Mouse (Mus musculus): ENCODE data around the gene Aebp2.
A peak's percentile ranks its signal among the peaks of the same experiment; 100 is the strongest.

The Aebp2 gene

DNA sequence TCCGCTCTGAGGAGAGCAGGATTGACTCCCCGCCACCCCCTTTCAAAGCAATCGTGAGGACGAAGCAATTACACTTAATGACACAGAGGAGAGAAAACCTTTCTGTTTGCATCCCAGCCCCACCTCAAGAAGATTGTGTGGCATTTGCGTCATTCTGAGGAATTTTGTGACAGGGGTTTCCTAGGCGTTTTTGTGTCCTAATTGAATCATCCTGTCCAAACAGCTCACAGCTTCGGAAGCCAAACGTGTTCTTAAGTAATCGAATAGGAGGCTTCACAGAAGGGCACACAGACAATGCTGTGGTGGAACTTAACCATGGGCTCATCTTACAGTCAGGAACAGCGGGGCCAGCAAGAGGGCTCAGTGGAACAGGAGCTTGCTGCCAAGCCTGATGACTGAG is 15.9 kb upstream of the Aebp2 start:
- DNase-seq (ENCODE audit: low spot score), result no peak

DNA sequence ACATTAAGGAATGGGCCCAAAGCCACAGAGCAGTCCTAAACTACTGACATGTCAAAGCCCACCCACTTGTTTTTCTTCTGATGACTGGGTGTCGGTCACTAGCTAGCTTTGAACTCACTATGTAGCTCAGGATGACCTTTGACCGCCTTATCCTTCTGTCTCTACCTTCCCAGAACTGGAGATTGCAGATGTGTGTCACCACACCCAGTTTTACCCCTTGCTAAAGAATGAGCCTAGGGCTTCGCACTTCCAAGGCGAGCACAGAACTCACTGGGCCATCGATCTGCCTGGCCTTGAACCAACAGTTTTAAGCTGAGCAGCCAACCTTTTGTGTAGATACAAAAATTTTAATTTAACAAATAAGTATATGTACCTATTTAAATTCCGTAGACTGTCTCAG is 13.8 kb upstream of the Aebp2 start:
- DNase-seq (ENCODE audit: low spot score), result no peak

DNA sequence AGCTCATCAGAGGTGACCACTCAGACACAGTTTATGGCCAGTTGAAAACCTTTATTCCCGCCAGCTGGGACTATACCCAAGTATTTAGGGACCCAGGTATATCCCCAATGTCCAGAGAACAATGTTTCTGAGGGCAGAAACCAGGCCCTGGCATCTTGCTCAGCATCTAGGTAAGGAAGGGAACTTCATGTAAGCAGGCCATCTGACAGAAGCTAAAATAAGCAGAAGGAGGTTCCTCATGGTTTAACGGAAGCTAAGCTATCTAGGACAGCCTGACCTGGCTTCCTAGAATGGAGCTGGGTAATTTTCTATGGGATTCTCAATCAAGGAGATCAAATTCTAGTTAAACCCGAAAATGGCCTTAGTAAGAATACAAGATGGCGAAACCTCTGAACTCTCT is 12.9 kb upstream of the Aebp2 start:
- DNase-seq (ENCODE audit: low spot score), result no peak

DNA sequence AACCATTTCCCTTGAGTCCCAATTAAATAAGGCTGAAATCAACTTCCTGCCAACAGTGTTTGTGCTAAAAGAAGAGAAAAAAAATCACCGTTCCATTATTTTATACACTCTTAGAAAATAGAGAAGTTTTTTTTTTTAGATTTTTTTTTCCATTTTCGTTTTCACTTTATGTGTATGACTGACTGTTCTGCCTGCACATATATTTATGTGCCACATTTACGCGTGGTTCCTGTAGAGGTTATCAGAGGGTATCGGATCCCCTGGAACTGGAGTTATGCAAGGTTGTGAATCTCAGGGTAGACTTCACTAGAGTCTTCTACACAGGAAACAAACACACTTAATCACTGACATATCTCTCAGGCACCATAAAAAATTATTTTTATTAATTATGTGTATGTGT is 12.3 kb upstream of the Aebp2 start:
- no peak for DNase-seq (ENCODE audit: low spot score)

DNA sequence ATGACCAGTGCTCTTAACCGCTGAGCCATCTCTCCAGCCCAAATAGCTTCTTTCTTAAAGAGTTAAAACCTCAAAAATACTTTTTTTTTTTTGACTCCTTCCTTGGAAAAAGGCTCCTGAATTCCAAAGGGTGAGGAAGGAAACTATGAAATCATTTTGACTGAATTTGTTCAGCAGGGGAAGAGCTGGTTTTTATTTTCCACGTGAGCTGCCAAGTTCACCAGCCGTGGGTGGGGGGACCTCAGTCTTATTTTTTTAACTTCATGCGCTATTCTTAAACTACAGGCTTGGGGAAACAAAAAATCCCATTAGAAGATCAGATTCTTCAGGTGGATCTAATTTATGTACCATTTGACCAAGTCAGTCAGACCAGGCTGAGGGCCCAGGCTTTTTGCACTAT is 11.2 kb upstream of the Aebp2 start:
- no peak for DNase-seq (ENCODE audit: low spot score)

DNA sequence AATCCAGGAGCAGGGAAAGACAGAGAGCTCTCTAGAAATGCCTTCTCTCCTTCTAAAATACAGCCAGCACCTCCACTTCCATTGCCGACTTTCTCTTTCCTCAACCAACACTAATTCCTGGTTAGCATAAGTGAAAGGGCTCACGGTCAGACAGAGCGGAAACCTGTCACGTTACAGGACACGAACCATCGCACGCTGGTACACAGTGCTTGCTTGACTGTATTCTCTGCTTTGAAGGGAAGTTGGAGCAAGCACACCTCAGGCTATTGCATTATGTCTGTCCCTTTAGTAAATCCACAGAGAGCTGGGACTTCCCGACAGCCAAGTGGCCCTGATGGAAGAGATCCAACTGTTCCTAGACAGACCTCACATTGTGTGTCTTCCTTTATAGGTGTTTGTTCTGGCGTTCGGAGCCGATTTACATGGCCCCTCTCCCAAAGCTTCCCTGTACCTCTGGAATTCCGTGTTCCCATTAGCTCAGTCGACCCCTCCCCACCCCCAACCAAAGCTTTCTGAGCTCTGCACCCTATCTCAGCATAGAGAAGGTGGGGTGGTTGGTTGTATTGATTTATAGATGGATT is 10.5 kb upstream of the Aebp2 start:
- no peak for DNase-seq (ENCODE audit: low spot score)

DNA sequence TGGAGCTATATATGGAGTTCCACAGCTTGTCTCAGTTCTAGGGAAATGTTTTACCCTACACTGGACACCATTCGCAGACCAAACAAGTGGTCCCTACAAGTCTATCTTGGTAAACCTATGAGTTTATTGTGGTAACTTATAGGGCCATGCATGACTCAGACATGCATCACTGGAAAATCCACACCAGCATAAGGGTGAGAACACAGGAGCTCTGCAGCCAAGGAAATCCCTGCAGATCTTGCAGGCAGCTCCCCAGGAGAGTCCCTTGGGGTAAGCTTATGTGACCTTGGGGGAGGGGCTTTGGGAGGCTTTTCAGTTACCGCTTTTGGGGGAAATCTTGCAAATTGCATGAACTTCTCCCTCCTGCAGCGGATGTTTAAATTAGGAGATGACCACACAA is 8.6 kb upstream of the Aebp2 start:
- no peak for DNase-seq (ENCODE audit: low spot score)

DNA sequence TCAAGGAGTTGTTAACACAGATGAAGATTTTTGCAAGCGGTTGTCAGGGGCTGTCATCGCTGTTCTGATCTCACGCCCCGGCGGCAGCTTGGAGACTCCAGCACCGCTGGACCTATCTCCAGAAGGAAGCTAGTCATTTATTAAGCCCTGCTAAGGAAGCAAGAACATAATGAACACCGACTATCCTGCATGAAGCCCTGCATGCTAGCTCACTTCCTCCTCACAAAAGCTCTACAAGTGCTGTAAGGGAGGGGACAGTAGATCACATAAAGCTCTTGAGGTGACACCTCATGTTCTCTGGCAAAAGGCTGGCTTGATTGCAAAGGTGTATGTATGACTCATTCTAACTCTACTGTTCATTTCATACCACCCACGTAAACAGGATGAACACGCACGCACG is 7.8 kb upstream of the Aebp2 start:
- DNase-seq (ENCODE audit: low spot score), result no peak

DNA sequence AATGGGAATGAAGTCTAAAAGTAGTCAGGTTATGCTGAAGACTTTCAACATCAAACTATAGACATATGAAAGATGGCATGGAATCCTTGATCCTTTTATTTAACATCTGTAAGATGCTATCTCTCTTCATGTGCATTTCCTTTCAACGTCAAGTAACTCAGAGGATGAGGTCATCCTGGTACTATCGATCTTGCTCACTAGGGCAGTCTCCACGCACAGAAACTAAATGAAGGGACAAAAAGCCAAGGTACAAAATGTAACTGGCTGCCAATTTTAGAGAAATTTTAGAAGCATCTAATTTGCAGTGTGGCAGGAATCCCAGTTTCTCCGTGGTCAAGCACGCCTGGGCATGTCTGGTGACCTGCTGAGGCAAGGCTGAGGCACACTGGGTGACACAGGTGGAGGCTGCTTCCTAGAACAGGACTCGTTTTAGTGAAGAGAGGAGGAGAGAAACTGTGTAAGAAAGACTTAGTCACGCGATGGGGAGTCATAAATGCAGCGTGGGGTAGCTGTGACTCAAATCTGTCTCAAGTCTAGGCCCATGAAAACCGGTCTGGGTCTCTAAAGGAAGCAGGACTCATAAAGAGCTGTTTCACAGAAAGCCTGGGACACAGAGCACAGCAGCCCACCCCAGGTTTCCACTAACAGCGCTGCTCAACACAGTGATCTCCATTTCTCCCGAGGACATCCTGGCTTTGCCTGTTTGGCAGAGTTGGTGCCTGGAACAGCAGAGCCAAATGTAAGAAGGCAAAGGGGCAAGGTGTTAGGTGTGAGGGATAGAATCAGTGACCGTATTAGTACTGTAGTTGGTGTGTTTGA is 1.7 kb upstream of the Aebp2 start:
- no peak for DNase-seq (ENCODE audit: low spot score)

DNA sequence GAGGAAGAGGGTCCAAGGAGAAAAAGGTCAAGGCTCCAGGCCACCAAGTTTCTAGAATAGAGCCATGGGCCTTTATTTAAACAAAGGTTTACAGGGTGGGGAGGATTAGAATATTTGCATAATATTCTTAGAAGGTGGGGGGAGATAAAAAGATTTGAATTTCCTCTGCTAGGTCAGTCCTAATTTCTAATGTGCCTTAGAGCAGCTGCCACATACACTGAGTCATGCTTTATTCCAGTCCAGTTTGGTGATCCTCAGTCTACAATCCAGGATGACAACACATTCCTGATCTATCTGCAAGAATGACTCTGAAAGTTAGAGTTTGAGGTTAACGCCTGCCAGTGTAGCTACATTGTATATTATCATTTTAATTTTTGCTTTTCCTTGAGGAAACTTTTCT is 841 bp upstream of the Aebp2 start:
- DNase-seq (ENCODE audit: low spot score), result no peak

DNA sequence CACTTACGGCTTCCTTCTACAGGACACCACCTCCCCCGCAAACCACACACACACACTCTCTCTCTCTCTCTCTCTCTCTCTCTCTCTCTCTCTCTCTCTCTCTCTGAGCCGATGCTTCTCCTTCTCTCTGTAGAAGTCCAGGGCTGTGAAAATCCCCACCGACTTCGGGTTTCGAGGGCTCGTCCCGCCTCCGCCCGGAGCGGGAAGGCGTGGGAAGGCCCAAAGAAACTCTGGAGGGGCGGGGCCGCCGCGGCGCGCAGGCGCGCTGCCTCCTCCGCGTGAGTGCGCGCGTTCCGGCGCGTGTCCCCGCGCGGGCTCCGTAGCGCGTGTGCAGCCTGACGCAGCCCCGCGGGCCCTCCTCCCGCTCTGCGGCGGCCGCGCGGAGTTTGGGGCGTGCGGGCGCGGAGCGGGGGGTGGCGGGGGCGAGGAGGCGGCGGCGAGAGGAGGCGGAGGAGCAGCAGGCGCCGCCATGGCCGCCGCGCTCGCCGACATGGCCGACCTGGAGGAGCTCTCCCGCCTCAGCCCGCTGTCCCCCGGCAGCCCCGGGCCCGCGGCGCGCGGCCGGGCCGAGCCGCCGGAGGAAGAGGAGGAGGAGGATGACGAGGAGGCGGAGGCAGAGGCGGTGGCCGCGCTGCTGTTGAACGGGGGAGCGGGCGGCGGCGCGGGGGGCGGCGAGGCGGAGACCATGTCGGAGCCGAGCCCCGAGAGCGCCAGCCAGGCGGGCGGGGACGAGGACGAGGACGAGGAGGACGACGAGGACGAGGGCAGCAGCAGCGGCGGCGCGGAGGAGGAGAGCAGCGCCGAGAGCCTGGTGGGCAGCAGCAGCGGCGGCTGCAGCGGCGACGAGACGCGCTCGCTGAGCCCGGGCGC is 998 bp downstream of the Aebp2 start:
- peak; percentile 88 for DNase-seq (ENCODE audit: low spot score)

DNA sequence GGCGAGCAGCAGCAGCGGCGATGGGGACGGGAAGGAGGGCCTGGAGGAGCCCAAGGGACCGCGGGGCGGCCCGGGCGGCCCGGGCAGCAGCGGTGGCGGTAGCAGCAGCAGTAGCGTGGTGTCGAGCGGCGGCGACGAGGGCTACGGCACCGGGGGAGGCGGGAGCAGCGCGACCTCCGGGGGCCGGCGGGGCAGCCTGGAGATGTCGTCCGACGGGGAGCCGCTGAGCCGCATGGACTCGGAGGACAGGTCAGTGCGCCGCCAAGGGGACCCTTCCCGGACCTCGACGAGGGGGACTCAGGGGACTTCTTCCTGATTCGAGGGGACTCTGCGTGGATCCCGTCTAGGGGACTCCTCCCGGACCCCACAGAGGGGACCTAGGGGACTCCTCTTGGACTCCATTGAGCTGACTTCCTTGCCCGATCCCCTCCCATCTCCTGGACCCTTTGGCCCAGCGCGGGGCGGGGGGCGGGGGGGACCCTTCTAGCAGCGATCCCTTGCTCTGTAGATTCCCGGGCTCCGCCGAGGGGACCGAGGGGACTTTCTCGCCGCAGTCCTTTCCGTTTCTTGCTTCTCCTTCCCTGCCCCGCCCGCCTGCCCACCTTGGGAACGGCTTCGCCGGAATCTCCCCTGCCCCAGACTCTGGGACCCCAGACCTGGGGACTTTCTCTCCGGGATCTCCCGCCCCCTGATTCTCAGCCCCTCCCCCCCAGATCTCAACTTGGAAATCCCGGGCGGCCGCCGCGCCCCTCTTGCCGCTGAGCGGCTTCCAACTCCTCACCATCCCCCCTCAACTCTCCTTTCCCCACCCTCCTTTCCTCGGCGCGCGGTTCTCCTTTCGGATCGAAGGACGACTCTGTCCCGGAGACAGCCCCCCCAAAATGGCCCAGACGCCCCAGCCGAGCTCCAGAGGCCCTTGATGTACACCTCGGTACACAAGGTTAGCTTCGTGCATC is 1.9 kb downstream of the Aebp2 start:
- no peak for DNase-seq (ENCODE audit: low spot score)

DNA sequence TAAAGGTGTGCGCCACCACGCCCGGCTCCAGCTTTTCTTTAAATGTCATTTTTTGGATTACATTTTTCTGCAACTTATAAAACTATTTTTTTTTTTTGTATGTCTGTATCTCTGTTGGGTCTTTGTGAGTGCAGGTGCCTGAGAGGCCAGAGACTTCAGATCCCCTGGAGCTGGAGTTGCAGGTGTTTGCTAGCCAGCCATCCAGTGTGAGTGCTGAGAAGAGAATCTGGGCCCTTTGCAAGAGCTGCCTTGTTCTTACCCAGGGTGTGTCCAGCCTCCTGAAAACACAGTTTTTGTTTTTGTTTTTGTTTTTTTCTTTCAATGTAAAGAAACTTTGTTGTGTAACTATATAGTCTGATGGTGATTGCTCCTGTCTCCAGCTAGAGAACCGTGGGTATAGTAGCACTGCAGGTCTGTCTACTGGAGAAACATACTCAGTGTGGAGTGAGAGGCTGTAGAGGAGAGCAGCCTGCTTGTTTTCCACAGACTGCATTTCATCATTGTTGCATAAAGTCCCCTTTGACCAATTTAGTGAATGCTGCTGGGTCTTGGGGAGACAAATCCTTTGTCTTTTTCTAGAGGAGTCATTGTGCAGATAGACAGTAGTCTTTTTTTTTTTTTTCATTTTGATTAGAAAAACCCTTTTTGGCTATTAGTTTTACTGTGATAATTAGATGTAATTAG is 6.9 kb downstream of the Aebp2 start:
- no peak for DNase-seq (ENCODE audit: low spot score)

DNA sequence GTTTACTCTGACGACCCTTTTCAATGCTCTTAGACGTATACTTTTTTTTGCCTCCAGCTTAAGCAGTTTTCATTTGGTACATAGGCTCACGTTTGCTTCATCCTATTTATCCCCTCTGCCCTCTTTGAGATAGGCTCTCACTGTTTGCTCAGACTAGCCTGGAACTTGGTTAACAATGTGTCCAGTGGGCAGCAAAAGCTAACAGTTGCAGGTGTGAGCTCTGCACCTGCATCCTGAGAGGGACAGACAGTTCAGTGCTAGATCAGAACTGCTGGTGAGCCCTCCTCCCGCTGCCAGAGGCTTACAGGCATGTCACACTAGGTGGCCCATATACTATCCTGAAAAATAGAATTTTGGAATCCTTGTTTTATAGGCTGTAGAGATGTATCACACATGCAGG is 7.8 kb downstream of the Aebp2 start:
- no peak for DNase-seq (ENCODE audit: low spot score)

DNA sequence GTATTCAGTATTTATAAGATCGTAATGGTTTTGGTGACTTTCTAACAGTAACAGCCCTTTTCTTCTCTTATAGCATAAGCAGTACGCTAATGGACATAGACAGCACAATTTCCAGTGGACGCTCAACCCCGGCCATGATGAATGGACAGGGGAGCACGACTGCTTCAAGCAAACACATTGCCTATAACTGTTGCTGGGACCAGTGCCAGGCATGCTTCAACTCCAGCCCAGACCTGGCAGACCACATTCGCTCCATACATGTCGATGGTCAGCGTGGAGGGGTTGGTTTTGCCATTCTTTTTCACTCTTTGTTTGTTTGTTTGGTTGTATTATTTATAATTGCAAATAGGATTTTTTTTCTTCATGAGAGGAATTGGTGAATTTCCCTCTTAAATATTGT is 11.2 kb downstream of the Aebp2 start:
- no peak for DNase-seq (ENCODE audit: low spot score)

DNA sequence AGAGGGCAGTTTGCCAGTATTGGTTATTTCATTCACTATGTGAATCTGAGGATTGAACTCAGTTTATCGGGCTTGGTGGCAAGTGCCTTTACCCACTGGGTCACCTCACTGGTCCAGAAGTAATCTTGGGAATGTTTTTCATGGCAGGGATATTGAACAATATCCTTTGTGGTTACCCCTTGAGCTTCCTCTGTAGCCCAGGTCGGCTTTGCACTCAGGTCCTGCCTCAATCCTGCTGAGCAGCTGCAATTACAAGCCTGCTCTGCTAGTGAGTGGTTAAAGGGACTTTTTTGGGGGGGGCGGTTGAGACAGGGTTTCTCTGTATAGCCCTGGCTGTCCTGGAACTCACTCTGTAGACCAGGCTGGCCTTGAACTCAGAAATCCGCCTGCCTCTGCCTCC is 13.8 kb downstream of the Aebp2 start:
- DNase-seq (ENCODE audit: low spot score), result no peak

DNA sequence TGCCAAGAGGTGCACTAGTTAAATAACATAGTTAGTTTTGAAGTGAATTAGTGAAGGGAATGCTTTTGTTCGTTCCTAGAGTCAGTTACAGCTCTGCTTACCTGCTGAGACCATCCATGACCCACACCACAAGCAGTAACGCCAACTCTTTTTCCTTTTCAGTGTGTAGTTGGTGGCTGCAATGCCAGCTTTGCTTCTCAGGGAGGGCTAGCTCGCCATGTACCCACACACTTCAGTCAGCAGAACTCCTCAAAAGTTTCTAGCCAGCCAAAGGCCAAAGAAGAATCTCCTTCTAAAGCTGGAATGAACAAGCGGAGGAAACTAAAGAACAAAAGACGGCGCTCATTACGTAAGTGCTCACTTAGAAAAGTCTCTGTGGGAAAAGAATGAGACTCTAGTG is 19.5 kb downstream of the Aebp2 start:
- no peak for DNase-seq (ENCODE audit: low spot score)

DNA sequence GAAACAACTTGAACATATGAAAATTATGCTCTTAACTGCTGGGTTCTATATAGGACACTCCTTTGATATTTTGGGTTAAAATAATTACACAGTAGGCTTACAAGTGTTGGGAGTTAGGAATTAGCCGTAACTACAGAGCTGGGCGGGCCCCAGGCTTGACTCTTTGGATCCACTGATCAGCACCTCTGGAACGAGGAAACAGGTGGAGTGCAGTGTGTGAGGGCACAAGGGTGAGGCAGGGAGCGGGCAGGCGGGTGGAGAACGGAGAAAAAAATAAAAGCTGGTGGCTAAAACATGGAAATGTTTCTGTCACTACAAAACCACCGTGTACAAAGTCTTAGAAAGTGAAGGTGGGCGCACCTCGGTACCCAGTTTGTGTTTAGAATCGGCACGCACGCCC is 20.2 kb downstream of the Aebp2 start:
- DNase-seq (ENCODE audit: low spot score), result no peak

DNA sequence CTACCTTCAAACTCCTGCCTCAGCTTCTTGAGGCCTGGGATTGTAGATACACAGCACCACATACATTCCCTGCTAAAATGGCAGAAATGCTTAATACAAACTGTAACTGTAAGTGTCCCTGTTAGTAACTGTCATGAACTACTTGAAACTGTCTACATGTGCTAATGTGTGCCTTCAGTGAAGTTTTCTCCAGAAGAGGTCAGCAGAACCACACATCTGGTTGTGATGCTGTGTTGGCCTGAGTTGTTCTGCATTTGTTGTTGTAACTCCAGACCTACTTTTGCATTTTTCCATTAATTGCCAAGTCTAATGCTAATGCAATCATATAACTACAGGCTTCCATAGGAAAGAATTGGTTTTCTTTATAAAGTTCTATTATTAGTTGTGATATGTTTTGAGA is 23.5 kb downstream of the Aebp2 start:
- DNase-seq (ENCODE audit: low spot score), result no peak

DNA sequence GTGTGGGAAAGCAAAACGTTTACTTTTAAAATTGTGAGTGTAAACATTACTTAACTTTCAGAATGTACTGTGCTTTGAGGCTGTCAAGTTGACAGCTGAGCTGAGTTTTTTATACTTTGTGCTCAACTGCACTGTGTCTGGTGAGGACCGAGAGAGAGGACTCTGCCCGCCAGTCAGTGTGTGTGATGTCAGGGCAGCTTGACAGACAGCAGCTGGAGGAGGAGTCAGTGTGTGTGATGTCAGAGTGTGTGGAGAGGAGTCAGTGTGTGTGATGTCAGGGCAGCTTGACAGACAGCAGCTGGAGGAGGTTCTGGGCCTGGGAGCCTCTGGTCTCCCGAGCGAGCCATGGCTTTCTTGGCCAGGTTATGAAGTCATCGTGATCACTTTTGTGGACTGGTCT is 24.4 kb downstream of the Aebp2 start:
- DNase-seq (ENCODE audit: low spot score), result no peak

DNA sequence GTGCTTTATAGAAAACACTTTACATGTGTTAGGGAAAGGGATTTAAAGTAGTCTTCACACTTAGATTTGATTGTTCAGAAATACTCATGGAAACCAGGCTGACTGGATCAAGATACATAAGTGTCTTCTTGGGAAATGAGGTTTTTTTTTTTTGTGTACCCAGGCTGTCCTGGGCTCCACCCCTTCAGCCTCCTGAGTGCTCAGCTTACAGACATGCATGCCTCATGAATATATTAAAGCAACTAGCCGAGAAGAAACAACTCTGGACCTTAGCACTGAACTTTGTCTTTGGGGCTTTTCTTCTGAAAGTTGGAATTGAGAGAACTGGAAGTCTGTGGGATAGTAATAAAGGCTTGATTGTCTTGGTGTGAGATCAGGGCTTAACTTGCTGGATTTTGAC is 27.3 kb downstream of the Aebp2 start:
- no peak for DNase-seq (ENCODE audit: low spot score)
